Mouse (Mus musculus): ENCODE measurements around the gene Hmcn2. TPM values are rescaled to one million over a fixed set of nuclear protein-coding genes. Genes with fewer than 3 reads are reported as not detected.

The Hmcn2 gene
- total and polyA plus RNA-seq, 3 experiments = 7.2 to 24.3 (median 8.3) TPM

GRCm38 (mm10) chr2:31271071-31271470, 43.1 kb upstream of the Hmcn2 start:
- TF ChIP-seq EP300 (IDR thresholded peaks at IDR 0.05; ENCODE audit: insufficient read depth, low read depth, low read length) = no peak
- TF ChIP-seq CTCF (IDR thresholded peaks at IDR 0.05) = peak; percentile 42
- TF ChIP-seq POLR2A (IDR thresholded peaks at IDR 0.05; ENCODE audit: insufficient read depth, low read depth, low read length) = no peak
- Histone ChIP-seq H3K4me1 (ENCODE audit: control insufficient read depth, insufficient read depth, low read length) (no peaks in the 10 kb centered on the region), H3K4me3 (no peak overlapping the region), H3K9ac (ENCODE audit: low read depth, low read length) (no peak overlapping the region), H3K27me3 (ENCODE audit: control insufficient read depth, insufficient read depth, low read length) (no peaks in the 10 kb centered on the region), H3K36me3 (ENCODE audit: control insufficient read depth, insufficient read depth, low read length) (no peaks in the 10 kb centered on the region), H3K79me2 (replicated peaks; ENCODE audit: control insufficient read depth, insufficient read depth, low read length) (no peaks in the 10 kb centered on the region), H3K27ac (no peak overlapping the region)
- DNase-seq = no peak
- WGBS = 94% methylated on average over 1 of the region's 1 CpGs
- intact Hi-C loops (cut with DNase I) = no loop called here

DNA sequence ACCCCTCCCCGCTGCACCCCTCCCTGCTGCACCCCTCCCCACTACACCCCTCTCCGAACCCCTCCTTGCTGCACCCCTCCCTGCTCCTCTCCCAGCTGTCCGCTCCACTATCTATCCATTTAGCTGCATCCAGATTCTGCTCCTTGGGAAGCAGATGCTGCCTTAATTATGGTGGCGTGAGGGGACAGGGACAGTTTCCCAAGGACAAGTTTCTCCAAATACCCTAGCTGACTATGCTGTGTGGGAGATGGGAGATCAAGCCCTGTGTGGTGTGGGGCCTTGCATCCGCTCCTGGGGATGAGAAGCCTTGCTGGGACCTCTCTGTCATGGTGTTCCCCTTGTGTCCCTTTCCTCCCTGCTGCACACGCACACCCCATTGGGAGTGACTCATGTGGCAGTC, 39.2 kb upstream of the Hmcn2 start:
- Histone ChIP-seq H3K36me3 (ENCODE audit: control insufficient read depth, insufficient read depth, low read length) (no peaks in the 10 kb centered on the region), H3K79me2 (replicated peaks; ENCODE audit: control insufficient read depth, insufficient read depth, low read length) (no peaks in the 10 kb centered on the region), H3K27ac (no peak overlapping the region), H3K9ac (ENCODE audit: low read depth, low read length) (no peak overlapping the region), H3K4me1 (ENCODE audit: control insufficient read depth, insufficient read depth, low read length) (no peaks in the 10 kb centered on the region), H3K4me3 (no peak overlapping the region), H3K27me3 (ENCODE audit: control insufficient read depth, insufficient read depth, low read length) (no peaks in the 10 kb centered on the region)
- TF ChIP-seq EP300 (IDR thresholded peaks at IDR 0.05; ENCODE audit: insufficient read depth, low read depth, low read length) (no peak), CTCF (IDR thresholded peaks at IDR 0.05) (no peak), POLR2A (IDR thresholded peaks at IDR 0.05; ENCODE audit: insufficient read depth, low read depth, low read length) (no peak)
- no peak for DNase-seq
- 86% methylated on average over 6 of the region's 6 CpGs for WGBS
- intact Hi-C loops (cut with DNase I) = no loop called here

GRCm38 (mm10) chr2:31277810-31278209, 36.4 kb upstream of the Hmcn2 start:
- no peak overlapping the region for H3K4me3 ChIP-seq
- no peak for DNase-seq
- intact Hi-C loops (cut with DNase I) = no loop called here
- no peaks in the 10 kb centered on the region for H3K79me2 ChIP-seq (replicated peaks; ENCODE audit: control insufficient read depth, insufficient read depth, low read length)
- no peak overlapping the region for H3K9ac ChIP-seq (ENCODE audit: low read depth, low read length)
- H3K27ac ChIP-seq = no peak overlapping the region
- TF ChIP-seq POLR2A (IDR thresholded peaks at IDR 0.05; ENCODE audit: insufficient read depth, low read depth, low read length) = no peak
- no peak for TF ChIP-seq CTCF (IDR thresholded peaks at IDR 0.05)
- TF ChIP-seq EP300 (IDR thresholded peaks at IDR 0.05; ENCODE audit: insufficient read depth, low read depth, low read length) = no peak
- no peaks in the 10 kb centered on the region for H3K27me3 ChIP-seq (ENCODE audit: control insufficient read depth, insufficient read depth, low read length)
- no peaks in the 10 kb centered on the region for H3K36me3 ChIP-seq (ENCODE audit: control insufficient read depth, insufficient read depth, low read length)
- 56% methylated on average over 6 of the region's 6 CpGs for WGBS
- no peaks in the 10 kb centered on the region for H3K4me1 ChIP-seq (ENCODE audit: control insufficient read depth, insufficient read depth, low read length)

DNA sequence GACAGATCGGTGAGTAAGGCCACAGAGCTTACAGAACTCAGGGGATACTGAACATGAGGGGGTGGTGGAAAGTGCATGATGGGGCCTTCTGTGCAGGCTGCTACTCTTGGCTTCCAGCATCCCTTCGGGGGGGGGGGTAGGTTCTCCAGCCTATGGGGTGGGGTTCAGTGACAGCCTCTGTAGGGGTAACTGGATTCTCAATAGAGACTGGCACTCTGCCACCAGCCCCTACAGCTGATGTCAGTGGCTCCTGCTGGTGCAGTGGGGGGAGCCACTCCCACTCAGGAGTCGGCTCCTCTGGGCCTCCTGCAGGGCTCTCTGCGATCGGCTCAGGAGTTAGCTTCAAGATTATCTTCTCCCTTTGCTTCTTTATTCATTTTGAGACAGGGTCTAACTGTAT, 35.7 kb upstream of the Hmcn2 start:
- no peak for DNase-seq
- Histone ChIP-seq H3K4me3 (no peak overlapping the region), H3K36me3 (ENCODE audit: control insufficient read depth, insufficient read depth, low read length) (no peaks in the 10 kb centered on the region), H3K4me1 (ENCODE audit: control insufficient read depth, insufficient read depth, low read length) (no peaks in the 10 kb centered on the region), H3K27me3 (ENCODE audit: control insufficient read depth, insufficient read depth, low read length) (no peaks in the 10 kb centered on the region), H3K9ac (ENCODE audit: low read depth, low read length) (no peak overlapping the region), H3K79me2 (replicated peaks; ENCODE audit: control insufficient read depth, insufficient read depth, low read length) (no peaks in the 10 kb centered on the region), H3K27ac (no peak overlapping the region)
- WGBS = 66% methylated on average over 5 of the region's 5 CpGs
- TF ChIP-seq EP300 (IDR thresholded peaks at IDR 0.05; ENCODE audit: insufficient read depth, low read depth, low read length) (no peak), POLR2A (IDR thresholded peaks at IDR 0.05; ENCODE audit: insufficient read depth, low read depth, low read length) (no peak), CTCF (IDR thresholded peaks at IDR 0.05) (no peak)
- intact Hi-C loops (cut with DNase I) = no loop called here

GRCm38 (mm10) chr2:31281138-31281537, 33.1 kb upstream of the Hmcn2 start:
- no peaks in the 10 kb centered on the region for H3K36me3 ChIP-seq (ENCODE audit: control insufficient read depth, insufficient read depth, low read length)
- TF ChIP-seq EP300 (IDR thresholded peaks at IDR 0.05; ENCODE audit: insufficient read depth, low read depth, low read length) = no peak
- TF ChIP-seq CTCF (IDR thresholded peaks at IDR 0.05) = no peak
- no peak for TF ChIP-seq POLR2A (IDR thresholded peaks at IDR 0.05; ENCODE audit: insufficient read depth, low read depth, low read length)
- intact Hi-C loops (cut with DNase I) = no loop called here
- WGBS = 89% methylated on average over 8 of the region's 8 CpGs
- no peak for DNase-seq
- H3K79me2 ChIP-seq (replicated peaks; ENCODE audit: control insufficient read depth, insufficient read depth, low read length) = no peaks in the 10 kb centered on the region
- no peak overlapping the region for H3K27ac ChIP-seq
- no peaks in the 10 kb centered on the region for H3K4me1 ChIP-seq (ENCODE audit: control insufficient read depth, insufficient read depth, low read length)
- no peak overlapping the region for H3K9ac ChIP-seq (ENCODE audit: low read depth, low read length)
- H3K27me3 ChIP-seq (ENCODE audit: control insufficient read depth, insufficient read depth, low read length) = no peaks in the 10 kb centered on the region
- no peak overlapping the region for H3K4me3 ChIP-seq

GRCm38 (mm10) chr2:31282266-31282665, 31.9 kb upstream of the Hmcn2 start:
- no peaks in the 10 kb centered on the region for H3K79me2 ChIP-seq (replicated peaks; ENCODE audit: control insufficient read depth, insufficient read depth, low read length)
- TF ChIP-seq CTCF (IDR thresholded peaks at IDR 0.05) = peak; percentile 30
- no peak for TF ChIP-seq POLR2A (IDR thresholded peaks at IDR 0.05; ENCODE audit: insufficient read depth, low read depth, low read length)
- no peak for TF ChIP-seq EP300 (IDR thresholded peaks at IDR 0.05; ENCODE audit: insufficient read depth, low read depth, low read length)
- no peak overlapping the region for H3K9ac ChIP-seq (ENCODE audit: low read depth, low read length)
- no peaks in the 10 kb centered on the region for H3K27me3 ChIP-seq (ENCODE audit: control insufficient read depth, insufficient read depth, low read length)
- no peak overlapping the region for H3K27ac ChIP-seq
- no peak overlapping the region for H3K4me3 ChIP-seq
- intact Hi-C loops (cut with DNase I) = no loop called here
- H3K4me1 ChIP-seq (ENCODE audit: control insufficient read depth, insufficient read depth, low read length) = no peaks in the 10 kb centered on the region
- H3K36me3 ChIP-seq (ENCODE audit: control insufficient read depth, insufficient read depth, low read length) = no peaks in the 10 kb centered on the region
- no peak for DNase-seq
- 54% methylated on average over 7 of the region's 7 CpGs for WGBS

Measured in heart, adult 2 months (tissue).